Mouse (Mus musculus): ENCODE measurements around the gene Tatdn3. TPM values are rescaled to one million over a fixed set of nuclear protein-coding genes. Genes with fewer than 3 reads are reported as not detected.

The Tatdn3 gene
- polyA plus RNA-seq, 1 experiment = 2.2 TPM

- no peak for TF ChIP-seq POLR2A (IDR thresholded peaks at IDR 0.05; ENCODE audit: low read depth, low read length)
- TF ChIP-seq CTCF (IDR thresholded peaks at IDR 0.05; ENCODE audit: extremely low read depth, insufficient read depth, insufficient read length, insufficient replicate concordance) = no peak
- Histone ChIP-seq H3K4me1 (ENCODE audit: control insufficient read depth, insufficient read depth, insufficient read length) (peaks cover 3% of the 10 kb centered on the region; the same call in 1 of the 2 replicates), H3K27ac (ENCODE audit: insufficient read depth, low read length) (no peak overlapping the region), H3K36me3 (ENCODE audit: control insufficient read depth, insufficient read depth, low read length) (peaks cover 3% of the 10 kb centered on the region; the same call in 1 of the 2 replicates), H3K4me3 (ENCODE audit: extremely low read depth, insufficient read depth, insufficient read length) (no peak overlapping the region), H3K27me3 (ENCODE audit: control insufficient read depth, insufficient read depth, low read length) (no peaks in the 10 kb centered on the region)
- 92% methylated on average over 8 of the region's 8 CpGs for WGBS
- DNase-seq (ENCODE audit: low read depth in 1 of 2, low spot score in 2 of 2) = no peak
These were observed 20.5 kb upstream of the Tatdn3 start for GRCm38 (mm10) chr1:191083230-191083629.

GRCm38 (mm10) chr1:191075199-191075883, 12.6 kb upstream of the Tatdn3 start:
- Histone ChIP-seq H3K27me3 (ENCODE audit: control insufficient read depth, insufficient read depth, low read length) (no peaks in the 10 kb centered on the region), H3K4me3 (ENCODE audit: extremely low read depth, insufficient read depth, insufficient read length) (no peak overlapping the region), H3K27ac (ENCODE audit: insufficient read depth, low read length) (peak overlapping the region; percentile 26; the same call in 1 of the 2 replicates), H3K4me1 (ENCODE audit: control insufficient read depth, insufficient read depth, insufficient read length) (peaks cover 14% of the 10 kb centered on the region; the same call in 1 of the 2 replicates), H3K36me3 (ENCODE audit: control insufficient read depth, insufficient read depth, low read length) (0 out of 2 replicates have a peak, but pooled peaks cover under 1% of the 10 kb centered on the region)
- TF ChIP-seq CTCF (IDR thresholded peaks at IDR 0.05; ENCODE audit: extremely low read depth, insufficient read depth, insufficient read length, insufficient replicate concordance) (peak; percentile 44; the same call in 1 of the 2 replicates), POLR2A (IDR thresholded peaks at IDR 0.05; ENCODE audit: low read depth, low read length) (no peak)
- DNase-seq (ENCODE audit: low read depth in 1 of 2, low spot score in 2 of 2) = no peak
- WGBS = 62% methylated on average over 10 of the region's 10 CpGs

GRCm38 (mm10) chr1:191073486-191073885, 10.8 kb upstream of the Tatdn3 start:
- Histone ChIP-seq H3K27me3 (ENCODE audit: control insufficient read depth, insufficient read depth, low read length) (no peaks in the 10 kb centered on the region), H3K27ac (ENCODE audit: insufficient read depth, low read length) (peak overlapping the region; percentile 48), H3K36me3 (ENCODE audit: control insufficient read depth, insufficient read depth, low read length) (no peaks in the 10 kb centered on the region), H3K4me3 (ENCODE audit: extremely low read depth, insufficient read depth, insufficient read length) (no peak overlapping the region), H3K4me1 (ENCODE audit: control insufficient read depth, insufficient read depth, insufficient read length) (peaks cover 14% of the 10 kb centered on the region; the same call in 1 of the 2 replicates)
- TF ChIP-seq POLR2A (IDR thresholded peaks at IDR 0.05; ENCODE audit: low read depth, low read length) = no peak
- TF ChIP-seq CTCF (IDR thresholded peaks at IDR 0.05; ENCODE audit: extremely low read depth, insufficient read depth, insufficient read length, insufficient replicate concordance) = no peak
- 76% methylated on average over 4 of the region's 4 CpGs for WGBS
- no peak for DNase-seq (ENCODE audit: low read depth in 1 of 2, low spot score in 2 of 2)

- DNase-seq (ENCODE audit: low read depth in 1 of 2, low spot score in 2 of 2) = peak; percentile 34 to 63
- no peaks in the 10 kb centered on the region for H3K27me3 ChIP-seq (ENCODE audit: control insufficient read depth, insufficient read depth, low read length)
- 35% methylated on average over 6 of the region's 6 CpGs for WGBS
- H3K27ac ChIP-seq (ENCODE audit: insufficient read depth, low read length) = peak overlapping the region; percentile 83
- H3K4me1 ChIP-seq (ENCODE audit: control insufficient read depth, insufficient read depth, insufficient read length) = peaks cover 14% of the 10 kb centered on the region; the same call in 1 of the 2 replicates
- TF ChIP-seq POLR2A (IDR thresholded peaks at IDR 0.05; ENCODE audit: low read depth, low read length) (no peak), CTCF (IDR thresholded peaks at IDR 0.05; ENCODE audit: extremely low read depth, insufficient read depth, insufficient read length, insufficient replicate concordance) (no peak)
- H3K4me3 ChIP-seq (ENCODE audit: extremely low read depth, insufficient read depth, insufficient read length) = no peak overlapping the region
- no peaks in the 10 kb centered on the region for H3K36me3 ChIP-seq (ENCODE audit: control insufficient read depth, insufficient read depth, low read length)
These were observed 10.3 kb upstream of the Tatdn3 start for GRCm38 (mm10) chr1:191073001-191073400.

DNA sequence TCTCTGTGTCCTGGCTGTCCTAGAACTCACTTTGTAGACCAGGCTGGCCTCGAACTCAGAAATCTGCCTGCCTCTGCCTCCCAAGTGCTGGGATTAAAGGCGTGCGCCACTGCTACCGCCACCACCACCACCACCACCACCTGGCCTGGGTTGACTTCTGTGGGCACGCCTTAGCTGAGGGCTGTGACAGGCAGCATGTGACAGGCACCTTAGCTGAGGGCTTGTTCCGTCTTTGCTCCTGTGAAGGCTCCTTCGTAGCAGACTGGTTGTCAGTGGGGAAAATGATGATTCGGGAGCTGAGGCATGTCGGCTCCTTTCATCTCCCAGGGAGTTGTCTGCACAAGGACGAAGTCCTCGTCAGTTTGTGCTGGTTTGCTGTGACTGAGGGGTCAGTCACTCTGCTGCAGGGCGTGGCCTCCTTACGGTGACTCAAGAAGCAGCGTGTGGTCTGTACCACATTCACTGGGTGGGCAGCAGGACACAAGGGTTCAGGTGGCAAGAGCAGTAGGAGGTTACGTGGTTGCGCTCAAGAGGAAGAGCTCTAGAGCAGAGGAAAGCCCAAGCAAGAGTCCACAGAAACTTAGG, 9.7 kb upstream of the Tatdn3 start:
- Histone ChIP-seq H3K27ac (ENCODE audit: insufficient read depth, low read length) (peak overlapping the region; percentile 83), H3K36me3 (ENCODE audit: control insufficient read depth, insufficient read depth, low read length) (no peaks in the 10 kb centered on the region), H3K27me3 (ENCODE audit: control insufficient read depth, insufficient read depth, low read length) (no peaks in the 10 kb centered on the region)

GRCm38 (mm10) chr1:191071613-191072012, 8.9 kb upstream of the Tatdn3 start:
- Histone ChIP-seq H3K4me1 (ENCODE audit: control insufficient read depth, insufficient read depth, insufficient read length) (peaks cover 14% of the 10 kb centered on the region; the same call in 1 of the 2 replicates), H3K27ac (ENCODE audit: insufficient read depth, low read length) (no peak overlapping the region; the same call in 1 of the 2 replicates), H3K4me3 (ENCODE audit: extremely low read depth, insufficient read depth, insufficient read length) (no peak overlapping the region), H3K27me3 (ENCODE audit: control insufficient read depth, insufficient read depth, low read length) (no peaks in the 10 kb centered on the region), H3K36me3 (ENCODE audit: control insufficient read depth, insufficient read depth, low read length) (no peaks in the 10 kb centered on the region)
- WGBS = 84% methylated on average over 6 of the region's 6 CpGs
- DNase-seq (ENCODE audit: low read depth in 1 of 2, low spot score in 2 of 2) = no peak
- TF ChIP-seq POLR2A (IDR thresholded peaks at IDR 0.05; ENCODE audit: low read depth, low read length) (no peak), CTCF (IDR thresholded peaks at IDR 0.05; ENCODE audit: extremely low read depth, insufficient read depth, insufficient read length, insufficient replicate concordance) (no peak)

More for the DNA sequence above, 9.7 kb upstream of the Tatdn3 start:
- WGBS = 83% methylated on average over 16 of the region's 16 CpGs
- Histone ChIP-seq H3K4me1 (ENCODE audit: control insufficient read depth, insufficient read depth, insufficient read length) (peaks cover 14% of the 10 kb centered on the region; the same call in 1 of the 2 replicates), H3K4me3 (ENCODE audit: extremely low read depth, insufficient read depth, insufficient read length) (no peak overlapping the region)
- TF ChIP-seq CTCF (IDR thresholded peaks at IDR 0.05; ENCODE audit: extremely low read depth, insufficient read depth, insufficient read length, insufficient replicate concordance) = no peak
- no peak for TF ChIP-seq POLR2A (IDR thresholded peaks at IDR 0.05; ENCODE audit: low read depth, low read length)
- no peak for DNase-seq (ENCODE audit: low read depth in 1 of 2, low spot score in 2 of 2)

Data from spleen, adult 2 months (tissue).